Mouse (Mus musculus): ENCODE measurements at regions not wholly inside any gene's neighbourhood (a gene's known extent, or its start where the extent isn't known, plus 50 kb on each side); places are given as distances from the start of the nearest gene placed in this dataset.

GRCm38 (mm10) chr1:184493811-184494210, 238.6 kb downstream of the Hlx start:
- no peaks in the 10 kb centered on the region for H3K36me3 ChIP-seq (ENCODE audit: control insufficient read depth, insufficient read depth)
- TF ChIP-seq CEBPB (IDR thresholded peaks at IDR 0.05; ENCODE audit: low read depth) (no peak), USF1 (IDR thresholded peaks at IDR 0.05; ENCODE audit: low read depth) (no peak), MYOG (IDR thresholded peaks at IDR 0.05; ENCODE audit: control insufficient read depth, extremely low read depth, insufficient read length) (no peak), MAX (IDR thresholded peaks at IDR 0.05) (no peak), MYOD1 (IDR thresholded peaks at IDR 0.05; ENCODE audit: control insufficient read depth, insufficient read length, low read depth) (no peak), CTCF (IDR thresholded peaks at IDR 0.05; ENCODE audit: control insufficient read depth, insufficient read depth, insufficient read length) (no peak), FOSL1 (IDR thresholded peaks at IDR 0.05; ENCODE audit: insufficient read depth, low read length, poor library complexity, severe bottlenecking) (no peak)
- no peak overlapping the region for H3K4me3 ChIP-seq (ENCODE audit: insufficient read depth, poor library complexity, severe bottlenecking)
- H3K79me2 ChIP-seq (ENCODE audit: control insufficient read depth, insufficient read depth): no peaks in the 10 kb centered on the region
- no peak overlapping the region for H3ac ChIP-seq (ENCODE audit: control insufficient read depth, insufficient read length, low read depth)
- H3K27me3 ChIP-seq (ENCODE audit: control insufficient read depth, insufficient read depth, insufficient read length): no peaks in the 10 kb centered on the region
- no peaks in the 10 kb centered on the region for H3K79me3 ChIP-seq (ENCODE audit: low read depth)

- TF ChIP-seq MAX (IDR thresholded peaks at IDR 0.05): no peak
- TF ChIP-seq MYOG (IDR thresholded peaks at IDR 0.05; ENCODE audit: control insufficient read depth, extremely low read depth, insufficient read length): no peak
- no peak for TF ChIP-seq MYOD1 (IDR thresholded peaks at IDR 0.05; ENCODE audit: control insufficient read depth, insufficient read length, low read depth)
- TF ChIP-seq USF1 (IDR thresholded peaks at IDR 0.05; ENCODE audit: low read depth): no peak
- no peak for TF ChIP-seq CEBPB (IDR thresholded peaks at IDR 0.05; ENCODE audit: low read depth)
- no peak for TF ChIP-seq CTCF (IDR thresholded peaks at IDR 0.05; ENCODE audit: control insufficient read depth, insufficient read depth, insufficient read length)
- no peak for TF ChIP-seq FOSL1 (IDR thresholded peaks at IDR 0.05; ENCODE audit: insufficient read depth, low read length, poor library complexity, severe bottlenecking)
- no peaks in the 10 kb centered on the region for H3K27me3 ChIP-seq (ENCODE audit: control insufficient read depth, insufficient read depth, insufficient read length)
- H3K36me3 ChIP-seq (ENCODE audit: control insufficient read depth, insufficient read depth): no peaks in the 10 kb centered on the region
- H3K79me3 ChIP-seq (ENCODE audit: low read depth): no peaks in the 10 kb centered on the region
- no peaks in the 10 kb centered on the region for H3K79me2 ChIP-seq (ENCODE audit: control insufficient read depth, insufficient read depth)
- no peak overlapping the region for H3ac ChIP-seq (ENCODE audit: control insufficient read depth, insufficient read length, low read depth)
- no peak overlapping the region for H3K4me3 ChIP-seq (ENCODE audit: insufficient read depth, poor library complexity, severe bottlenecking)
Measured at GRCm38 (mm10) chr1:184492115-184492514, 240.3 kb downstream of the Hlx start.

GRCm38 (mm10) chr1:184491252-184491651, 241.2 kb downstream of the Hlx start:
- Histone ChIP-seq H3K79me2 (ENCODE audit: control insufficient read depth, insufficient read depth) (no peaks in the 10 kb centered on the region), H3K79me3 (ENCODE audit: low read depth) (no peaks in the 10 kb centered on the region), H3ac (ENCODE audit: control insufficient read depth, insufficient read length, low read depth) (no peak overlapping the region), H3K36me3 (ENCODE audit: control insufficient read depth, insufficient read depth) (no peaks in the 10 kb centered on the region), H3K27me3 (ENCODE audit: control insufficient read depth, insufficient read depth, insufficient read length) (no peaks in the 10 kb centered on the region), H3K4me3 (ENCODE audit: insufficient read depth, poor library complexity, severe bottlenecking) (no peak overlapping the region)
- no peak for TF ChIP-seq FOSL1 (IDR thresholded peaks at IDR 0.05; ENCODE audit: insufficient read depth, low read length, poor library complexity, severe bottlenecking)

GRCm38 (mm10) chr1:184487409-184487808, 245.0 kb downstream of the Hlx start:
- no peak overlapping the region for H3ac ChIP-seq (ENCODE audit: control insufficient read depth, insufficient read length, low read depth)
- H3K36me3 ChIP-seq (ENCODE audit: control insufficient read depth, insufficient read depth): no peaks in the 10 kb centered on the region
- TF ChIP-seq MYOG (IDR thresholded peaks at IDR 0.05; ENCODE audit: control insufficient read depth, extremely low read depth, insufficient read length): no peak

GRCm38 (mm10) chr1:184484801-184485200, 247.6 kb downstream of the Hlx start:
- H3K36me3 ChIP-seq (ENCODE audit: control insufficient read depth, insufficient read depth): no peaks in the 10 kb centered on the region
- TF ChIP-seq CEBPB (IDR thresholded peaks at IDR 0.05; ENCODE audit: low read depth) (no peak), CTCF (IDR thresholded peaks at IDR 0.05; ENCODE audit: control insufficient read depth, insufficient read depth, insufficient read length) (no peak), FOSL1 (IDR thresholded peaks at IDR 0.05; ENCODE audit: insufficient read depth, low read length, poor library complexity, severe bottlenecking) (no peak), MYOG (IDR thresholded peaks at IDR 0.05; ENCODE audit: control insufficient read depth, extremely low read depth, insufficient read length) (no peak), MYOD1 (IDR thresholded peaks at IDR 0.05; ENCODE audit: control insufficient read depth, insufficient read length, low read depth) (no peak), USF1 (IDR thresholded peaks at IDR 0.05; ENCODE audit: low read depth) (no peak), MAX (IDR thresholded peaks at IDR 0.05) (no peak)

More at GRCm38 (mm10) chr1:184487409-184487808, 245.0 kb downstream of the Hlx start:
- Histone ChIP-seq H3K79me2 (ENCODE audit: control insufficient read depth, insufficient read depth) (no peaks in the 10 kb centered on the region), H3K4me3 (ENCODE audit: insufficient read depth, poor library complexity, severe bottlenecking) (no peak overlapping the region), H3K79me3 (ENCODE audit: low read depth) (no peaks in the 10 kb centered on the region), H3K27me3 (ENCODE audit: control insufficient read depth, insufficient read depth, insufficient read length) (no peaks in the 10 kb centered on the region)

GRCm38 (mm10) chr1:184483371-184483770, 249.0 kb downstream of the Hlx start:
- no peak for TF ChIP-seq FOSL1 (IDR thresholded peaks at IDR 0.05; ENCODE audit: insufficient read depth, low read length, poor library complexity, severe bottlenecking)
- no peak for TF ChIP-seq CTCF (IDR thresholded peaks at IDR 0.05; ENCODE audit: control insufficient read depth, insufficient read depth, insufficient read length)
- TF ChIP-seq MYOD1 (IDR thresholded peaks at IDR 0.05; ENCODE audit: control insufficient read depth, insufficient read length, low read depth): no peak
- no peak for TF ChIP-seq MAX (IDR thresholded peaks at IDR 0.05)
- no peak for TF ChIP-seq CEBPB (IDR thresholded peaks at IDR 0.05; ENCODE audit: low read depth)
- TF ChIP-seq MYOG (IDR thresholded peaks at IDR 0.05; ENCODE audit: control insufficient read depth, extremely low read depth, insufficient read length): no peak
- no peak for TF ChIP-seq USF1 (IDR thresholded peaks at IDR 0.05; ENCODE audit: low read depth)
- no peaks in the 10 kb centered on the region for H3K79me3 ChIP-seq (ENCODE audit: low read depth)
- no peaks in the 10 kb centered on the region for H3K79me2 ChIP-seq (ENCODE audit: control insufficient read depth, insufficient read depth)
- no peak overlapping the region for H3K4me3 ChIP-seq (ENCODE audit: insufficient read depth, poor library complexity, severe bottlenecking)
- H3K36me3 ChIP-seq (ENCODE audit: control insufficient read depth, insufficient read depth): no peaks in the 10 kb centered on the region
- no peak overlapping the region for H3ac ChIP-seq (ENCODE audit: control insufficient read depth, insufficient read length, low read depth)
- no peaks in the 10 kb centered on the region for H3K27me3 ChIP-seq (ENCODE audit: control insufficient read depth, insufficient read depth, insufficient read length)

More at GRCm38 (mm10) chr1:184484801-184485200, 247.6 kb downstream of the Hlx start:
- H3K4me3 ChIP-seq (ENCODE audit: insufficient read depth, poor library complexity, severe bottlenecking): no peak overlapping the region
- H3K79me3 ChIP-seq (ENCODE audit: low read depth): no peaks in the 10 kb centered on the region
- no peak overlapping the region for H3ac ChIP-seq (ENCODE audit: control insufficient read depth, insufficient read length, low read depth)
- no peaks in the 10 kb centered on the region for H3K79me2 ChIP-seq (ENCODE audit: control insufficient read depth, insufficient read depth)
- no peaks in the 10 kb centered on the region for H3K27me3 ChIP-seq (ENCODE audit: control insufficient read depth, insufficient read depth, insufficient read length)

All from C2C12 (cell line).